Mouse (Mus musculus) myocyte (in vitro differentiated cells): ENCODE measurements at regions not wholly inside any gene's neighbourhood (a gene's known extent, or its start where the extent isn't known, plus 50 kb on each side); places are given as distances from the start of the nearest gene placed in this dataset.

Source experiments
- H3K27me3 ChIP-seq: one replicate; pipeline ENCODE4 v1.6.1; 2011; ENCODE audit not compliant: control insufficient read depth, insufficient read depth, insufficient read length
- H3K36me3 ChIP-seq: one replicate; pipeline ENCODE4 v1.6.1; 2011; ENCODE audit not compliant: control insufficient read depth, insufficient read depth
- H3K4me2 ChIP-seq: one replicate; pipeline ENCODE4 v1.6.1; 2011; ENCODE audit warnings: low read depth, control low read depth
- H3K4me3 ChIP-seq: one replicate; pipeline ENCODE4 v1.5.1; 2011; ENCODE audit warnings: mild to moderate bottlenecking, control low read depth, moderate library complexity
- H3K79me2 ChIP-seq: one replicate; pipeline ENCODE4 v1.6.1; 2011; ENCODE audit not compliant: control insufficient read depth, insufficient read depth
- H3ac ChIP-seq: one replicate; pipeline ENCODE4 v1.6.1; 2011; ENCODE audit not compliant: control insufficient read depth, insufficient read length
- CEBPB ChIP-seq: IDR thresholded peaks from 2 replicates; pipeline ENCODE4 v1.6.1; 2011; ENCODE audit warnings: mild to moderate bottlenecking, moderate library complexity; ENCODE audit not compliant: poor library complexity, insufficient read depth, severe bottlenecking
- E2F4 ChIP-seq: IDR thresholded peaks from one replicate; pipeline ENCODE4 v1.6.1; 2011; ENCODE audit warnings: mild to moderate bottlenecking, control low read depth, moderate library complexity; ENCODE audit not compliant: insufficient read depth
- MAX ChIP-seq: IDR thresholded peaks from one replicate; pipeline ENCODE4 v1.6.1; 2011; ENCODE audit warnings: low read depth, mild to moderate bottlenecking, control low read depth
- MYOD1 ChIP-seq, 3 experiments: IDR thresholded peaks; one replicate each; pipeline ENCODE4 v1.6.1; 2011; ENCODE audit warnings: control low read depth in 2 of 3, low read depth in 2 of 3, mild to moderate bottlenecking in 2 of 3, moderate library complexity in 1 of 3; ENCODE audit not compliant: insufficient read length in 2 of 3, control insufficient read depth in 1 of 3
- MYOG ChIP-seq, 3 experiments: IDR thresholded peaks; one replicate each; pipeline ENCODE4 v1.6.1; 2011; ENCODE audit warnings: control low read depth in 2 of 3, low read depth in 2 of 3, mild to moderate bottlenecking in 2 of 3; ENCODE audit not compliant: insufficient read length in 2 of 3, control insufficient read depth in 1 of 3, insufficient read depth in 1 of 3
- POLR2A ChIP-seq: IDR thresholded peaks from one replicate; pipeline ENCODE4 v1.6.1; 2011; ENCODE audit warnings: low read depth, mild to moderate bottlenecking, control low read depth, moderate library complexity; ENCODE audit not compliant: insufficient read length
- POLR2AphosphoS2 ChIP-seq: IDR thresholded peaks from one replicate; pipeline ENCODE4 v1.6.1; 2011; ENCODE audit warnings: low read depth, control low read depth; ENCODE audit not compliant: insufficient read length
- REST ChIP-seq: IDR thresholded peaks from one replicate; pipeline ENCODE4 v1.6.1; 2011; ENCODE audit warnings: mild to moderate bottlenecking, control low read depth, moderate library complexity; ENCODE audit not compliant: insufficient read depth, insufficient read length
- SRF ChIP-seq: IDR thresholded peaks from one replicate; pipeline ENCODE4 v1.6.1; 2011; ENCODE audit warnings: low read depth; ENCODE audit not compliant: control insufficient read depth, insufficient read length
- TCF12 ChIP-seq: IDR thresholded peaks from one replicate; pipeline ENCODE4 v1.6.1; 2011; ENCODE audit warnings: mild to moderate bottlenecking, control low read depth; ENCODE audit not compliant: poor library complexity, insufficient read depth, severe bottlenecking
- TCF3 ChIP-seq: IDR thresholded peaks from one replicate; pipeline ENCODE4 v1.6.1; 2011; ENCODE audit warnings: low read depth, control low read depth; ENCODE audit not compliant: insufficient read length
- USF1 ChIP-seq: IDR thresholded peaks from one replicate; pipeline ENCODE4 v1.6.1; 2011; ENCODE audit warnings: low read depth, mild to moderate bottlenecking, control low read depth, moderate library complexity

DNA sequence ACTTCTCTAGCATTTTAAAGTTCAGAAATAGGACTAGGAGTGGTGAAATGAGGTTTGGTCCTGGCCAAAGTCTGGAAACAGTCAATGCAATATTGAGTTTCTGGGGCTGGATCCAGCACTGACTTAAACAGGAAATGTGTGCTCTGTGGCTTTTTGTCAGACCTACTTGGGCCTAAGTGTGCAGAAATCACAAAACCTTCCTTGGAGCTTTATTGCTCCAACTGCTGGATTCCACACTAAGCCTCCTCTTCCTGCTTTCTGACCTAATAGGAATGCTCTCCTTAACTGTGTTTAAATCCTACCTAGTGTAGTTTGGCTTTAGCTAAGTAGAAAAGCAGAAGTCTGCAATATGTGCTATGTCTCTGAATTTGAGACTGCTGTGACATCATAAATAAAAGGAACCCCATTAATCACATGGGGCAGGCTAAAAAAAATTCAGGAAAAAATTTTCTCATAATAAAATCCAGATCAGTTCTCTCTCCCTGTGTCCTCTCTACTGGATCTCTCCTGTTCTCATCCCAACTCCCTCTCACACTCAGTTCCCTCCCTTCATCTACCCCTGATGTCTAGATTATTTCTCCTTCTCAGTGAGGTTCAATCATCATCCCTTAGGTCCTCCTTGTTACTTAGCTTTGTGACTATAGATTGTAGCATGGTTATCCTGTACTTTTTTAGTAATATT is 268.0 kb upstream of the Col3a1 start:
- no peak for TF ChIP-seq POLR2AphosphoS2
- no peak for TF ChIP-seq MAX
- TF ChIP-seq TCF3 = no peak
- no peak for TF ChIP-seq POLR2A
- 0 out of 2 replicates have a peak, but pooled peaks have one; percentile 19 for TF ChIP-seq CEBPB
- peak; percentile 35 for TF ChIP-seq USF1
- TF ChIP-seq MYOG (IDR thresholded peaks at IDR 0.05; ENCODE audit: control insufficient read depth in 1 of 3, insufficient read depth in 1 of 3, insufficient read length in 2 of 3, low read depth in 2 of 3) = no peak
- Histone ChIP-seq H3ac (no peak overlapping the region), H3K4me2 (peak overlapping the region; percentile 48), H3K27me3 (no peaks in the 10 kb centered on the region), H3K4me3 (no peak overlapping the region), H3K79me2 (no peaks in the 10 kb centered on the region), H3K36me3 (no peaks in the 10 kb centered on the region)

DNA sequence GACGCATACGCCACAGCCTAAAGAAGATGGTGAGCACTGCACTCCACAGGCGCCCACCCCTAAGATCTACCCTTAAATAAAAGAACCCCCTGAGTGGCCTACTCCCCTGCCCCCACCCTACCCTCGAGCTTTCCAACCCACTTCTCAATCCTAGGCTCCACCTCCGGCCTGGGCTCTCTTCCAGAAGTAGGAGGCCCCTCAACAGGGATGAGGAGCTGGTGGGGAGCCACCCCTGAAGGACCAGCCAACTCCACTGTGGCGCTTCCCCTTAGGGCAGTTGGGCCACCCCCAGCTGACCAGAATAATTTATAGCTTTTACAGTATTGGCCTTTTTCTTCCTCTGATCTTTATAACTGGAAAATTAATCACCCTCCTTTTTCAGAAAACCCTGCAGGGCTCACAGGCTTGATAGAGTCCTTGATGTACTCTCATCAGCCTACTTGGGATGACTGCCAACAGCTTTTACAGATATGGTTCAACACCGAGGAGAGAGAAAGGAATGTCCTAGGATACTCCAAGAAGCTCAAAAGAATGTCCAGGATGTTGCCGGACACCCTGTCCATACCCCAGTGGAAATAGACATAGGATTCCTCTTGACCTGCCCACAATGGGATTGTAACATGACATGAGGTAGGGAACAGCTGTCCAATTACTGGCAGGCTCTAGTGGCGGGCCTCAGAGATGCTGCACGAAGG is 220.3 kb upstream of the Col3a1 start:
- Histone ChIP-seq H3ac (no peak overlapping the region), H3K4me3 (no peak overlapping the region), H3K4me2 (no peak overlapping the region), H3K79me2 (no peaks in the 10 kb centered on the region), H3K27me3 (no peaks in the 10 kb centered on the region), H3K36me3 (no peaks in the 10 kb centered on the region)
- no peak for TF ChIP-seq CEBPB
- TF ChIP-seq MAX = no peak
- no peak for TF ChIP-seq E2F4
- no peak for TF ChIP-seq REST
- TF ChIP-seq TCF3 = no peak
- no peak for TF ChIP-seq POLR2AphosphoS2
- TF ChIP-seq POLR2A = no peak
- TF ChIP-seq MYOD1 (IDR thresholded peaks at IDR 0.05; ENCODE audit: control insufficient read depth in 1 of 3, insufficient read length in 2 of 3, low read depth in 2 of 3) = no peak
- TF ChIP-seq USF1 = no peak
- no peak for TF ChIP-seq MYOG (IDR thresholded peaks at IDR 0.05; ENCODE audit: control insufficient read depth in 1 of 3, insufficient read depth in 1 of 3, insufficient read length in 2 of 3, low read depth in 2 of 3)
- TF ChIP-seq TCF12 = no peak
- no peak for TF ChIP-seq SRF

DNA sequence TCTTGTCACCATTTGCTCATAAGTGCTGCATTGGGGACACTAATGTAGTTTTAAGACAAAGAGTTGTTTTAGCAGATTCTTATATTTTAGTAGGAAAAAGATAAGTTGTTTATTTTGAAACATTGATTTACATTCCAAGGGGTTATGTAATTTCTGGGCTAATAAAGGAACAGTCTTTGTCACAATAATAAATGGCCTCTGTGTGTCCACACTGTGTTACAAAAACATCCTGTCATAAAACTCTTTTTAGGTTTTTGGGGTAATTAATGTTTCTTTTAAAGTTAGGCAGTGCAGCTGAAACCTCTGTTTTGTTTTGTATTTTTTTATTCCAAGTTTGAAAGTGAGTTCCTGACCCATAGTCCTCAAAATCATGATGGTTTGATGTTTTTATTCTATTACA is 210.4 kb upstream of the Col3a1 start:
- TF ChIP-seq TCF12 (no peak), SRF (no peak), USF1 (no peak), REST (no peak), TCF3 (no peak), MYOG (IDR thresholded peaks at IDR 0.05; ENCODE audit: control insufficient read depth in 1 of 3, insufficient read depth in 1 of 3, insufficient read length in 2 of 3, low read depth in 2 of 3) (no peak), CEBPB (no peak), MAX (no peak), POLR2AphosphoS2 (no peak), POLR2A (no peak), E2F4 (no peak), MYOD1 (IDR thresholded peaks at IDR 0.05; ENCODE audit: control insufficient read depth in 1 of 3, insufficient read length in 2 of 3, low read depth in 2 of 3) (no peak)
- Histone ChIP-seq H3K79me2 (no peaks in the 10 kb centered on the region), H3ac (no peak overlapping the region), H3K4me3 (no peak overlapping the region), H3K27me3 (no peaks in the 10 kb centered on the region), H3K36me3 (no peaks in the 10 kb centered on the region), H3K4me2 (no peak overlapping the region)

DNA sequence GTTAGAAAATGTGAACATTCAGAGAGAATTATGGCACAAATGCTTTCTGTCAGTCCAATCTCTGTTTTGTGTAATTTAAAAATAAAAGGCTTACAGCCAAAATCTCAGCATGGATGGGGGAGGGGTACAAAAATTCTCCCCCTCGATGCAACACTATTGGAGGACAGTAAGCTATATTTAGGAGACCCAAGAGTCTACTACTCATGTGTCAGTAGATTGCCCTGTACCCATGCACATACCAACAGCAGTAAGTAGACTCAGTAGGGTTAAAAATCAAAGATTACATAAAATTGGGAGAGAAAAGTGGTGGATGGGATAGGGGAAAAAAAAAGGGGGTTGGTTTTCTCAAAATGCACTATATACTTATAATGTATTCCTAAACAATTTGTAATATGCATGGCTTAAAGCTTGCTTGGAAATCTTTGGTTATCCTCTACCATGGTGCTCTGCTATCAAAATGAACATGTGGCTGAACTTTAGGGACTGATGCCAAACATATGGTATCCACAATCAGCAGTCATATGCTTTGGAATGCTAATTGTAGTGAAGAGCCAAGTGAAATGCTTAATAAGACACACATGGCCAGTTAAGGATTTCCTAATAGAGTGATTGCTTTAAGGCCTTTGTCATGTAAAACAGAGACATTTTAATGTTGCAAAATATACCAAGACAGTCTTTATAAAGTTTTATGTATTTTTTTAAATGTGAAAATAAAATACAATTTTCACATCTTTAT is 194.8 kb upstream of the Col3a1 start:
- Histone ChIP-seq H3K27me3 (no peaks in the 10 kb centered on the region), H3K4me2 (no peak overlapping the region), H3K79me2 (no peaks in the 10 kb centered on the region), H3K4me3 (no peak overlapping the region), H3K36me3 (no peaks in the 10 kb centered on the region), H3ac (no peak overlapping the region)
- TF ChIP-seq USF1 (no peak), TCF12 (no peak), CEBPB (no peak; the same call in 1 of the 2 replicates), SRF (no peak), E2F4 (no peak), REST (no peak), MYOG (IDR thresholded peaks at IDR 0.05; ENCODE audit: control insufficient read depth in 1 of 3, insufficient read depth in 1 of 3, insufficient read length in 2 of 3, low read depth in 2 of 3) (no peak), POLR2AphosphoS2 (no peak), MAX (no peak), TCF3 (no peak), MYOD1 (IDR thresholded peaks at IDR 0.05; ENCODE audit: control insufficient read depth in 1 of 3, insufficient read length in 2 of 3, low read depth in 2 of 3) (no peak), POLR2A (no peak)
